Mouse (Mus musculus): ENCODE measurements around the gene Prrc2c.
A peak's percentile ranks its signal among the peaks of the same experiment; 100 is the strongest.
"Not testable (repeated sequence)": the region's sequence is repeated elsewhere in the genome, so short reads cannot be mapped to it uniquely, and the experiment has no call there.

Gene Prrc2c

GRCm38 (mm10) chr1:162740401-162740835 is at the start of gene Prrc2c:
Gene Prrc2c (minus strand): TSS chr1:162740556.
- peak; percentile 98 to 99 for DNase-seq (ENCODE audit: low spot score in 2 of 2)

GRCm38 (mm10) chr1:162785222-162785621 is 44.9 kb upstream of the Prrc2c start:
- DNase-seq (ENCODE audit: low spot score in 2 of 2) = no peak

- DNase-seq (ENCODE audit: low spot score in 2 of 2) = no peak
These were observed 43.4 kb upstream of the Prrc2c start for GRCm38 (mm10) chr1:162783669-162784248.

- DNase-seq (ENCODE audit: low spot score in 2 of 2) = not testable (repeated sequence)
These were observed 40.7 kb upstream of the Prrc2c start for GRCm38 (mm10) chr1:162781035-162781434.

- DNase-seq (ENCODE audit: low spot score in 2 of 2) = no peak
These were observed 37.7 kb upstream of the Prrc2c start for GRCm38 (mm10) chr1:162777943-162778538.

- no peak for DNase-seq (ENCODE audit: low spot score in 2 of 2)
These were observed 33.3 kb upstream of the Prrc2c start for GRCm38 (mm10) chr1:162773661-162774060.

GRCm38 (mm10) chr1:162771617-162772360 is 31.4 kb upstream of the Prrc2c start:
- DNase-seq (ENCODE audit: low spot score in 2 of 2) = no peak

- DNase-seq (ENCODE audit: low spot score in 2 of 2) = no peak
These were observed 11.7 kb upstream of the Prrc2c start for GRCm38 (mm10) chr1:162752009-162752408.

- DNase-seq (ENCODE audit: low spot score in 2 of 2) = no peak
These were observed 9.3 kb upstream of the Prrc2c start for GRCm38 (mm10) chr1:162749607-162750006.

- no peak for DNase-seq (ENCODE audit: low spot score in 2 of 2)
These were observed 8.4 kb upstream of the Prrc2c start for GRCm38 (mm10) chr1:162748761-162749160.

- DNase-seq (ENCODE audit: low spot score in 2 of 2) = peak in 1 of 2 experiments; percentile 36
These were observed 443 bp downstream of the Prrc2c start for GRCm38 (mm10) chr1:162739831-162740394.

- DNase-seq (ENCODE audit: low spot score in 2 of 2) = peak in 1 of 2 experiments; percentile 14
These were observed 950 bp downstream of the Prrc2c start for GRCm38 (mm10) chr1:162739406-162739805.

- DNase-seq (ENCODE audit: low spot score in 2 of 2) = no peak
These were observed 1.9 kb downstream of the Prrc2c start for GRCm38 (mm10) chr1:162738472-162738871.

GRCm38 (mm10) chr1:162735084-162735483 is 5.3 kb downstream of the Prrc2c start:
- no peak for DNase-seq (ENCODE audit: low spot score in 2 of 2)

- no peak for DNase-seq (ENCODE audit: low spot score in 2 of 2)
These were observed 6.1 kb downstream of the Prrc2c start for GRCm38 (mm10) chr1:162734283-162734682.

GRCm38 (mm10) chr1:162732041-162732440 is 8.3 kb downstream of the Prrc2c start:
- DNase-seq (ENCODE audit: low spot score in 2 of 2) = no peak

GRCm38 (mm10) chr1:162729436-162729835 is 10.9 kb downstream of the Prrc2c start:
- DNase-seq (ENCODE audit: low spot score in 2 of 2) = no peak

- DNase-seq (ENCODE audit: low spot score in 2 of 2) = no peak
These were observed 12.4 kb downstream of the Prrc2c start for GRCm38 (mm10) chr1:162727981-162728380.

GRCm38 (mm10) chr1:162723610-162724009 is 16.7 kb downstream of the Prrc2c start:
- no peak for DNase-seq (ENCODE audit: low spot score in 2 of 2)

- DNase-seq (ENCODE audit: low spot score in 2 of 2) = no peak
These were observed 19.7 kb downstream of the Prrc2c start for GRCm38 (mm10) chr1:162720645-162721044.

- DNase-seq (ENCODE audit: low spot score in 2 of 2) = no peak
These were observed 39.8 kb downstream of the Prrc2c start for GRCm38 (mm10) chr1:162700389-162701066.

- DNase-seq (ENCODE audit: low spot score in 2 of 2) = no peak
These were observed 42.5 kb downstream of the Prrc2c start for GRCm38 (mm10) chr1:162697866-162698265.

Data from frontal cortex, postnatal 10 days (tissue).